ENCODE assay signal across 8 mouse cellular contexts in the genomic region with DNA sequence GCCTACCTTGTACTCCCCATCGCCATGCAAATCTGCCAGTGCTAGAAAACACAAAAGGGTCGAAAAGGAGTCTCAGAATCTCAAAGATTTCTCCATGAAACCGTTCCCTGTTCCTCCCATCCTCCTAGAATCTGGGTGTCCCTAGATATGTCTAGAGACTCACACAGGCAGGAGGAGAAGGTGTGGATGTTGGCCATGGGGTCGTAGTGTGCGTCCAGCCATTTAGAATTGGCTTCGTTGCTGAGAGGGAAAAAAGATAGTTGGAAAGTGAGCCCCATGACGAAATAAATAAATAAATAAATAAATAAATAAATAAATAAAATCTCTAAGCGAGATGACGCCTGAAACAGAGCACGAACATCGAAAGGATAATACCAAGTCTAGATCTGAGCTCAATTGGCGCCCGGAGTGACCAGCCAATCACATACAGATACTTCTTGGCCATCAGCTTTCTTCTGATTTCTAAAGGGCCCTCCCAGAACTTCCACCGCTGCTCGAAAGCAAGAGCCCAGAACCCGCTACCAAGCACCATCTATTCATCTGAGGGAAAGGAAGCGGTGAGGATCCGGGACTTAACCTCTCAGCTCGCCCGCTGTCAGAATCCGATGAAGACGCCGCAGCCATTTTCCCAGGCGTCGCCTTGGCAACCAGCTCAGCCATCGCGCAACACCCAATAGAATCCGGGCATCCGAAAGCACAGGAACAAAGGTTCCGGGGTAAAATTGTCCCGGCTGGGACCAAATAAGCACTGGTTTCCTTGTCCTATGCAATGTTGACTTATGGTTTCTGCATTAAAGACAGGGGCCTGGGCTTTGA. TPM values are rescaled to one million over a fixed set of nuclear protein-coding genes. Genes with fewer than 3 reads are reported as not detected.
A peak's percentile ranks its signal among the peaks of the same experiment; 100 is the strongest.
DNase-seq lines count a peak whose midpoint lies in the region; ATAC-seq and TF ChIP-seq lines count a peak whose summit lies in the region.

TSS of gene Bbs1 (minus strand) at position 650 of the 816 bp plus-strand sequence.

- peaks cover 10% of the 10 kb centered on the region for H3K4me1 ChIP-seq in hindbrain, embryonic 10.5 days (replicated peaks)
- H3K4me1 ChIP-seq in lung, embryonic 16.5 days (replicated peaks; ENCODE audit: control insufficient read depth, insufficient read depth, low read length): no peaks in the 10 kb centered on the region
- H3K4me1 ChIP-seq in thymus, adult 2 months (replicated peaks; ENCODE audit: control insufficient read depth, insufficient read depth, low read length): peaks cover 7% of the 10 kb centered on the region

- WGBS in hindbrain, embryonic 10.5 days: 9% methylated on average over 31 of the region's 31 CpGs
- WGBS in lung, embryonic 16.5 days: 9% methylated on average over 31 of the region's 31 CpGs
- 10% methylated on average over 31 of the region's 31 CpGs for WGBS in thymus, adult 2 months

- H3K9ac ChIP-seq in lung, embryonic 16.5 days (ENCODE audit: low read length): peak within 1 kb of the TSS; percentile 71

- H3K4me2 ChIP-seq in lung, embryonic 16.5 days (ENCODE audit: low read depth, low read length): peak within 1 kb of the TSS; percentile 62

- H3K9me3 ChIP-seq in hindbrain, embryonic 10.5 days: no peaks in the 10 kb centered on the region
- H3K9me3 ChIP-seq in lung, embryonic 16.5 days (ENCODE audit: control insufficient read depth, low read length): no peaks in the 10 kb centered on the region

- H3K36me3 ChIP-seq in hindbrain, embryonic 10.5 days: peaks cover 62% of the 10 kb centered on the region
- peaks cover 19% of the 10 kb centered on the region for H3K36me3 ChIP-seq in lung, embryonic 16.5 days (ENCODE audit: control insufficient read depth, insufficient read depth, low read length)
- peaks cover 12% of the 10 kb centered on the region; the same call in 1 of the 2 replicates for H3K36me3 ChIP-seq in thymus, adult 2 months (ENCODE audit: control insufficient read depth, insufficient read depth, low read length)

- H3K4me3 ChIP-seq in hindbrain, embryonic 10.5 days: peak within 1 kb of the TSS; percentile 69
- peak within 1 kb of the TSS; percentile 77 for H3K4me3 ChIP-seq in lung, embryonic 16.5 days (ENCODE audit: low read length)
- peak within 1 kb of the TSS; percentile 48 for H3K4me3 ChIP-seq in thymus, adult 2 months (ENCODE audit: control insufficient read depth, insufficient read depth, low read length)

- DNase-seq in Muller cell, postnatal 12 days (ENCODE audit: inconsistent ontology term): peak; percentile 64
- peak; percentile 77 for DNase-seq in cerebellum, adult 9-10 months
- DNase-seq in hindbrain, embryonic 10.5 days (ENCODE audit: low spot score): peak; percentile 85
- peak; percentile 62 for DNase-seq in layer of hippocampus, adult 9-11 months
- DNase-seq in ovary, adult 18-20 months (ENCODE audit: low spot score): peak; percentile 43
- DNase-seq in thymus, adult 2 months: peak; percentile 71

- TF ChIP-seq CTCF in thymus, adult 2 months (IDR thresholded peaks at IDR 0.05; ENCODE audit: borderline replicate concordance, control insufficient read depth, extremely low read depth, insufficient read depth, low read length, poor library complexity): no peak

- no peak for TF ChIP-seq POLR2A in thymus, adult 2 months (IDR thresholded peaks at IDR 0.05; ENCODE audit: control insufficient read depth, extremely low read depth, insufficient read depth, low read length, poor library complexity)

- H3K27ac ChIP-seq in hindbrain, embryonic 10.5 days: peak within 1 kb of the TSS; percentile 85
- no peak within 1 kb of the TSS for H3K27ac ChIP-seq in lung, embryonic 16.5 days (ENCODE audit: low read length)
- no peak within 1 kb of the TSS for H3K27ac ChIP-seq in thymus, adult 2 months (ENCODE audit: control insufficient read depth, insufficient read depth, low read length)

- peak; percentile 65; the same call in 1 of the 2 replicates for ATAC-seq in frontal cortex, adult (ENCODE audit: low TSS enrichment)
- ATAC-seq in lung, embryonic 16.5 days (ENCODE audit: low read depth): peak; percentile 68

- H3K27me3 ChIP-seq in hindbrain, embryonic 10.5 days (ENCODE audit: insufficient read depth, poor library complexity, severe bottlenecking): no peaks in the 10 kb centered on the region
- H3K27me3 ChIP-seq in lung, embryonic 16.5 days (ENCODE audit: control insufficient read depth, insufficient read depth, low read depth, low read length): no peaks in the 10 kb centered on the region
- H3K27me3 ChIP-seq in thymus, adult 2 months (ENCODE audit: control insufficient read depth, insufficient read depth, low read length): no peaks in the 10 kb centered on the region

RNA-seq across cellular contexts. Expression of gene Bbs1, which starts in this region (rescaled TPM):
- 7.9 and 8.3 TPM in 2 replicates for polyA plus RNA-seq in hindbrain, embryonic 10.5 days (2016; fragmentation: Nextera tagmentation; extraction: Ambion mirVana)
- 4.2 and 4.9 TPM in 2 replicates for polyA plus RNA-seq in lung, embryonic 16.5 days (2015; fragmentation: Nextera tagmentation; extraction: Ambion mirVana)
- 2.8 and 4.7 TPM in 2 replicates for polyA plus RNA-seq in thymus, adult 2 months (2012; rRNA removed)
